Mouse (Mus musculus) liver, postnatal 0 days (tissue): ENCODE measurements around the gene Eef1akmt4. TPM values are rescaled to one million over a fixed set of nuclear protein-coding genes. Genes with fewer than 3 reads are reported as not detected.

ENCODE experiments used
- ATAC-seq: fragments of 200-750 bp; cut with Nextera tagmentation; 2 replicates; pipeline ENCODE4 v1.8.0; 2017; ENCODE audit warnings: mild to moderate bottlenecking, moderate library complexity
- DNase-seq: peaks from one replicate; pipeline ENCODE4 v3.0.0-alpha.2; 2016
- H3K27ac ChIP-seq: fragments of 300-500 bp; sonication (generic); 2 replicates; pipeline ENCODE4 v1.5.1; 2014; ENCODE audit warnings: antibody characterized with exemption, moderate library complexity, mild to moderate bottlenecking, low read depth
- H3K27me3 ChIP-seq: fragments of 300-500 bp; sonication (generic); 2 replicates; pipeline ENCODE4 v1.6.1; 2014; ENCODE audit warnings: low read length, control low read depth, mixed read lengths; ENCODE audit not compliant: insufficient read depth
- H3K36me3 ChIP-seq: fragments of 300-500 bp; sonication (generic); replicated peaks from 2 replicates; pipeline ENCODE4 v1.6.1; 2014; ENCODE audit warnings: mild to moderate bottlenecking, control low read depth, low read length, moderate library complexity, mixed read lengths; ENCODE audit not compliant: insufficient read depth
- H3K4me1 ChIP-seq: fragments of 300-500 bp; sonication (generic); 2 replicates; pipeline ENCODE4 v1.6.1; 2014; ENCODE audit warnings: antibody characterized with exemption, mild to moderate bottlenecking, control low read depth; ENCODE audit not compliant: insufficient read depth
- H3K4me2 ChIP-seq: fragments of 300-500 bp; sonication (generic); 2 replicates; pipeline ENCODE4 v1.6.1; 2014; ENCODE audit warnings: low read depth, mild to moderate bottlenecking, low read length, moderate library complexity, mixed read lengths
- H3K4me3 ChIP-seq: fragments of 300-500 bp; sonication (generic); 2 replicates; pipeline ENCODE4 v1.5.1; 2014; ENCODE audit warnings: low read depth, low read length
- H3K9ac ChIP-seq: fragments of 300-500 bp; sonication (generic); replicated peaks from 2 replicates; pipeline ENCODE4 v1.6.1; 2014; ENCODE audit warnings: mild to moderate bottlenecking, moderate library complexity
- H3K9me3 ChIP-seq: fragments of 300-500 bp; sonication (generic); 2 replicates; pipeline ENCODE4 v1.6.1; 2016; ENCODE audit warnings: mild to moderate bottlenecking, control low read depth, low read length, mixed read lengths
- CTCF ChIP-seq: sonication (generic); IDR thresholded peaks from 2 replicates; pipeline ENCODE4 v1.5.1; 2016; ENCODE audit warnings: antibody characterized with exemption, low read depth
- EP300 ChIP-seq: IDR thresholded peaks from 2 replicates; pipeline ENCODE4 v1.6.1; 2016; ENCODE audit warnings: antibody characterized with exemption, low read depth, mild to moderate bottlenecking
- WGBS: fragments of 180-500 bp; shearing (Covaris S2); extraction: QIAGEN DNeasy Blood & Tissue Kit; methylation state at CpG from one replicate; pipeline ENCODE4 v1.1.7; 2014; ENCODE audit not compliant: insufficient replicate concordance; 5-methylcytosine and 5-hydroxymethylcytosine counted together
- polyA plus RNA-seq: library from polyadenylated mRNA; unstranded; fragments of >200 nt; fragmentation: Nextera tagmentation; extraction: Ambion mirVana; gene quantifications from 2 replicates; pipeline ENCODE4 v1.2.1, GENCODE M21; 2015

Eef1akmt4 gene
- polyA plus RNA-seq, 1 experiment from 2014 or later = 20.4 TPM

GRCm38 (mm10) chr16:20610501-20611356, 664 bp upstream of the Eef1akmt4 start:
- Histone ChIP-seq H3K27ac (peak overlapping the region; percentile 72), H3K27me3 (no peaks in the 10 kb centered on the region), H3K9ac (peak overlapping the region; percentile 84), H3K4me3 (peak overlapping the region; percentile 81), H3K36me3 (peaks cover 21% of the 10 kb centered on the region; the same call in 1 of the 2 replicates), H3K4me2 (peak overlapping the region; percentile 80), H3K9me3 (no peaks in the 10 kb centered on the region), H3K4me1 (peaks cover 17% of the 10 kb centered on the region)
- WGBS = under 1% methylated on average over 28 of the region's 28 CpGs
- ATAC-seq (peak; percentile 64), DNase-seq (peak; percentile 85)
- no peak for TF ChIP-seq CTCF
- peak; percentile 56; the same call in 1 of the 2 replicates for TF ChIP-seq EP300

DNA sequence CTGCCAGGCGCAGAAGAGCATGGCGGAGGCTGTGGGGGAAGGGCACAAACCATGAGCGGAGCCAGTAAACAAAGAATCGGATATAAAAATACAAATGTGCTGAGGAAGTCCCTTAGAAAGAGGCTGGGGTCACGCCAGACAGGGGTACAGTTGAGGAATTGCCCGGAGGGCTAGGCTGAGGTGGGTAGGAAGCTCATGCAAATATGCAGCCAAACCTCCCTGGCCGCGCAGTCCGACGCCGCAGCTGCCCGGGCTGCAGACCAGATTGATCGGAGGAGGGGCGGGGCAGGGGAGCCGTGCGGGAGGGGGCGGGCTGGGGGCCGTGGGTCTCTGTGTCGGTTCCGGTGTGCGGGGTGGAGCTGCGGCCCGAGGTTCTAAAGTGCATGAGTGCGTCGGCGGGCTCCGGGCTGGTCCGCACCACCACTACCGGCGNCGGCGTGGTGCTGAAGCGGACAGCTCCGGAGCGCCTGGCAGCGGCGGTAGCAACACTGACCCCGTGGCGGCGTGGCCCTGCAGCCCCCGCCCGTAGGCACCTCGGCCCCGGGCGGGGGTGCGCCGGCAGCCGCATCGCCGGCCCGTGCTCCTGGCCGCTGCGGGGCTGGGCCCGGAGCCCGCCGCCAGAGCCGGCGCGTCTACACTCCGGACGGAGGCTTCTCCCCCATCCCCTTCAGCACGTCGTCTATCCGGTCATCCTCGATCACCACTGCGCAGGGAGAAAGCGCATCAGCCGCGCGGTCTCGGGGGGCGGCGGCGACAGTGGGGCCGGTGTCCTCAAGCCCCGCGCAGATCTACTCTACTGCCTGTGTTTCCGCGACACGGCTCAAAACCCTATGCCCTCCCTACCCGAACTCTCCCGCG, 8.4 kb downstream of the Eef1akmt4 start:
- Histone ChIP-seq H3K27ac (no peak overlapping the region), H3K9ac (no peak overlapping the region), H3K4me2 (peak overlapping the region; percentile 99), H3K27me3 (peaks cover 43% of the 10 kb centered on the region), H3K4me3 (peak overlapping the region; percentile 71), H3K36me3 (no peaks in the 10 kb centered on the region), H3K9me3 (no peaks in the 10 kb centered on the region), H3K4me1 (peaks cover 35% of the 10 kb centered on the region)
- DNase-seq (peak; percentile 67), ATAC-seq (peak; percentile 57)
- 3% methylated on average over 64 of the region's 83 CpGs for WGBS
- no peak for TF ChIP-seq CTCF
- TF ChIP-seq EP300 = no peak

DNA sequence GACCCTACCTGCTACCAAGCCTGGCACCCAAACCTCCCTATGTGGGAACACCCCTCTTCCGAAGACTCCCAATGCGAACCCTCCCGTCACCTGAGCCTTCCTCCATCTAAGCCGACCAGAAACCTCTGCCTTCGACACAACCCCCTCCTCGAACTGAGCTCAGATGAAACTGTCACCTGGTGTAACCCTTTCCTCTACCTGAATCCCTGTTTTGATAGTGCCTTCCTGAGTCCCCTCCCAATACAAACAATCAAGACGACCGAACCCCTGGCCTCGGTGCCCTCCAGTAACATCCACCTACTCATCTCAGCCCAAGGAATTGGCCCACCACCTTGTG, 9.0 kb downstream of the Eef1akmt4 start:
- H3K4me3 ChIP-seq = peak overlapping the region; percentile 71
- H3K4me2 ChIP-seq = peak overlapping the region; percentile 99
- H3K9me3 ChIP-seq = no peaks in the 10 kb centered on the region
- H3K27me3 ChIP-seq = peaks cover 43% of the 10 kb centered on the region
- ATAC-seq (no peak), DNase-seq (no peak)
- H3K27ac ChIP-seq = no peak overlapping the region
- no peaks in the 10 kb centered on the region for H3K36me3 ChIP-seq
- under 1% methylated on average over 9 of the region's 9 CpGs for WGBS
- TF ChIP-seq CTCF (no peak), EP300 (no peak)
- peaks cover 35% of the 10 kb centered on the region for H3K4me1 ChIP-seq
- H3K9ac ChIP-seq = no peak overlapping the region

DNA sequence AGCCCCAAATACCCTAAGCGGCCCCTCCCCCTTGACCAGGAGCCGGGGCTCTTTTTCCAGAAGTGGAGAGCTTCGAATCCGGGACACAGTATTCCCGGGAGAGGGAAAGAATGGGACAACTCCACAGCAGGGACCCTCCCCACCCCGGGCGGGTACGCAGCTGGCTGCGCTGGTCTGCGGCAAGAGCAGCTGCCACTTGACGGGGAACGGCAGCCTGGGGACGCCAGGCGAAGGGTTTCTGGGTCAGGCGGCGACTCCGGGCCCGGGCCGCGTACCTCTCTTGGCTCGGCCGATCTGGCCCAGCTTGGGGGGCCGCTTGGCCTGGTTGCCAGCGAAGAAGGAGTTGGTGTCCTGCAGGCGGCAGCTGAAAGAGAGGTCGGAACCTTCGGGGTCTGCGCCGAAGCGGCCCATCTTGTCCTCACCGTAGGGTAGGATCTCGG, 9.4 kb downstream of the Eef1akmt4 start:
- Histone ChIP-seq H3K4me1 (peaks cover 35% of the 10 kb centered on the region), H3K4me2 (peak overlapping the region; percentile 99), H3K36me3 (no peaks in the 10 kb centered on the region), H3K27ac (no peak overlapping the region), H3K27me3 (peaks cover 43% of the 10 kb centered on the region), H3K4me3 (peak overlapping the region; percentile 71), H3K9ac (peak overlapping the region; percentile 48; the same call in 1 of the 2 replicates), H3K9me3 (no peaks in the 10 kb centered on the region)
- DNase-seq (no peak), ATAC-seq (peak; percentile 4)
- under 1% methylated on average over 32 of the region's 32 CpGs for WGBS
- TF ChIP-seq CTCF (no peak), EP300 (no peak)

DNA sequence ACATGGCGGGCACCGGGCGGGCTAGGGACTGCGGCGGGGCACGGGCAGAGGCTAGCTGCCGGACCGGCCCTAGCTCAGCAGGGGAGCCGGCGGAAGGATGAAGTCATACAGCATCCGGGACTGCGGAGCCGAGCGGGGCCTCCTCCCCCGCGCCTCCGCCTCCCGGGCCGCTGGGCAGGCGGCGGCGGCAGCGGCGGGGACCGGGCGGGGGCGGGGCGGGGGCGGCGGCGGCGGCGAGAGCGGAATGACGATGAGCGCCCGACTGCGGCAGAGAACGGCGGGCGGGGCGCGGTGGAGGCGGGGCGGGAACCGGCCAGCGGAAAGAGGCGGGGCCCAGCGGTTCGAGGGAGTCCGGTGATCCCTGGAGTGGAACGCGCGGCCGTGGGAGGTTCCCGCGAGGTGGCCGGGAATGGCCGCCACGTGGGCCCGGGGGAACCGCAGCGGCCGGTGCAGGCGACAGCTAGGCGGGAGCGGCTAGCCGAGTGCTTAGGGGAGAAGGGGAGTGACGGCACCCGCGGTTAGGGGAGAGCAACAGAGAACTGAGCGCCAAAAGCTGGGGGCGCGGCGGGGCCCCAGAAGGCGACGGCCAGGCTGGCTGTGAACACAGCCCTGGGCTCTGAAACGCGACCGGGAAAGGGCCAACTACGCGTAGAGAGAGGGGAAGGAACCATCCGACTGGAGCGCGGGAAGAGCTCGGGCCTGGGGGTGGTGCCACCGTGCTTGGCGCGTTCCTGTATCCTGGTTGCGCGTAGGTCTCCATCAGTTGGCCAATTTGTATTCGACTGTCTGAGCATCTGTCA, 10.0 kb downstream of the Eef1akmt4 start, which contains the start of gene Camk2n2:
TSS of gene Camk2n2 (minus strand) at position 97 of the 800 bp plus-strand sequence.
- DNase-seq = peak; percentile 79
- no peak within 1 kb of the TSS for H3K27ac ChIP-seq
- peak within 1 kb of the TSS; percentile 48; the same call in 1 of the 2 replicates for H3K9ac ChIP-seq
- H3K36me3 ChIP-seq = no peaks in the 10 kb centered on the region
- H3K4me2 ChIP-seq = peak within 1 kb of the TSS; percentile 99
- H3K4me3 ChIP-seq = peak within 1 kb of the TSS; percentile 71
- TF ChIP-seq CTCF = no peak
- no peak for TF ChIP-seq EP300
- peaks cover 43% of the 10 kb centered on the region for H3K27me3 ChIP-seq
- no peaks in the 10 kb centered on the region for H3K9me3 ChIP-seq
- WGBS = 1% methylated on average over 57 of the region's 92 CpGs
- peak; percentile 55 for ATAC-seq
- H3K4me1 ChIP-seq = peaks cover 35% of the 10 kb centered on the region
